Mouse (Mus musculus) heart, adult 9 months (tissue): ENCODE measurements at regions not wholly inside any gene's neighbourhood (a gene's known extent, or its start where the extent isn't known, plus 50 kb on each side); places are given as distances from the start of the nearest gene placed in this dataset.

Experiments used
- DNase-seq, 2 experiments: peaks; one replicate each; pipeline ENCODE4 v3.0.0; 2022; ENCODE audit warnings: low spot score in 2 of 2

- no peak for DNase-seq
These were observed 65.4 kb upstream of the Thy1 start for GRCm38 (mm10) chr9:43977773-43978172.

- DNase-seq = no peak
These were observed 61.8 kb upstream of the Thy1 start for GRCm38 (mm10) chr9:43981376-43981775.

DNA sequence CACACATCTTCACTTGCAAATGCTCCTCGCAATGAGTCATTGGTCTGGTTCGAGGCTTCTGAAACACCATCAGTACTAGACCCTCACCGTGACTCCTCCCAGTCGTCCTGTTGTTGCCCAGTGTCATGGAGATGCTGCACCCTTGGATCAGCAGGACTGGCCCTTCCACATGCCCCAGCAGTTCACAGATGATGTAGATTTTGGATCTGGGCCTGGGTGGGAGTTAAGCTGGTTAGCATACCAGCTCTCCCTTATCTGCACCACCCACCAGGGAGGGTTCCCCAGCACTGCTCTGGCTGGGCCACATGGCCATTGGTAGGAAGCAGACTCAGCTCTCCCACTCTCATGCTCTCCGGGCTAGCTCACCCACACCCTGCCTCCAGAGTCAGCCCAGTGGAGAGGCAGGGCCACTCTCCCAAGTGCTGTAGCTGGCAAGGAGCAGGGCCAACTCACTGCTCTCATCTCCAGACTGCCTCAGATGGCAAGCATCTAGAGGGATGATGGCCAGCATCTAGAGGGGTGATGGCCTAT is 60.8 kb upstream of the Thy1 start:
- DNase-seq = peak in 1 of 2 experiments; percentile 21

DNA sequence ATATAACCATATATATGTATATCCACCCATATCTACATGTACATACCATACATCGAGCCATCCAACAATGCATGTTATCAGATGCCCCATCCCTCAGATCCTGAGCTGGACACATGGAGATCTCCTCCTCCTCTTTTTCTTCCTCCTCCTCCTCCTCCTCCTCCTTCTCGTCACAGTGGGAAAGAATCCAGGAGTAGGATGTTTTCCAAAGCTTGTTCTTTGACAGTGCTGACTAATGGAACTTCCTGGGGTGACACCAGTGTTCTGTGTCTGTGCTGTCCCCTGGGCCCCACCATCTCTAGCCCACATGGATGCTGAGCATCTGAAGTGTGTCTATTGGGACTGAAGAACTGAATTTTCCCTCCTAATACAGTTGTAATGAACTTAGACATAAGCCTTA is 60.0 kb upstream of the Thy1 start:
- no peak for DNase-seq

- DNase-seq = peak; percentile 88 to 94
These were observed 58.8 kb upstream of the Thy1 start for GRCm38 (mm10) chr9:43984181-43985062.

GRCm38 (mm10) chr9:43987957-43988356 is 55.2 kb upstream of the Thy1 start:
- no peak for DNase-seq

DNA sequence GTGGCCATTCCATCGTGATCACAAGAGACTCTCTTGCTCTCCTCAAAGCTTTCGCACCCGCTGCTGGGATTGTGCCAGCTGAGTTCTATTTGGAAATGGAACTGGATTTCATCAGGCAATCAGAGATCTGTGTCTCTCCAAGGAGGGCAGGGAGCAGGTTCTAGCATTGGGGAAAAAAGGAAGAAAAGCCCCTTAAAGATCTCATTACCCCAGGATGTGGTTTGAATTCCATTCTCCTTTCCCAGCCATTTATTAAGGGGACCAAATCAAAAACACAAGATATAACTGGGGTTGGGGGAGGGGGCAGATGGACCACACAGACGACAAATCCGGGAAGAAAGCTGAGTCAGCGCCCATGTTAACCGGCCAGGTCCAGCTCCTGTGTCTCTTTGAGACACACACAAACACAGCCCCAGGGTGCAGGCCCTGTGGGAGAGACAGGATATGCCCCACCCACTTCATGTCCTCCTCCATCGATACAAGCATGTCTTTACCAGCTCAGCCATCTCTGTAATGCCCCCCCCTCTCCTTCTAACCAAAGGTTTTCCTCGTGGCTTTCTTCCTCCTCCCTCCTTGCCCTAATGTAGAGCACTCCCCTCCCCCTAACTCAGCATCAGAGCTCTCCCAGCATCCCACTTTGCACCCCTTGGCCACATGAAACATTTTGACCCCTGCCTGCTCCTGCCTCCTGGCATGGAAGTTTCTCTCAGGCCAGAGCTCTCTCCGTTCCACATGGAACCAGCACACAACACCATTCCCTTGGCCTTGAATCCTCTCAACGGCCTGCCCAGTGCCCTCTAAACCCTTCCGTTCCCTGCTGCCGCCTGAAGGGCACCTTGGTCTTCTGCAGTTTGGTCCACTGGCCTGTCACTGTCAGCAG is 54.0 kb upstream of the Thy1 start:
- DNase-seq = no peak

DNA sequence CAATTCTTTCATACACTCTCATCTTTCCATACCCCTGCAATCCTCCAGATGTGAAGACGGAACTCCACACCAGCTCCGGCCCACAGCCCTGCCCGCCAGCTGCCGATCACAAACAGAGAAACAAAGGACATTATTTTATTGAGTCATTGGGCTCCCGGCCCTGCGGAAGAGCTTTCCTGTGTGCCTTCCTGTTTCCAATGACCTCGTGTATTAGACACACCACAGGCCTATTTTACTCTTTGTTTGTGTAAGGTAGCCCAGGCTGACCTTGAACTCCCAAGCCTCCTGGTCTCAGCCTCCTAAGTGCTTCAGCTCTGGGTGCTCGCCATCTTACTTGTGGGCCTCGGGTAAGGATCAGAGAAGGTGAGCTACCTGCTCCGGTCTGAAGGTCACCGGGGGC is 53.1 kb upstream of the Thy1 start:
- DNase-seq = peak in 1 of 2 experiments; percentile 26

GRCm38 (mm10) chr9:43993221-43993976 is 49.8 kb upstream of the Thy1 start:
- DNase-seq = no peak
